16 mouse cellular contexts compared by ENCODE assay signal in the genomic region with DNA sequence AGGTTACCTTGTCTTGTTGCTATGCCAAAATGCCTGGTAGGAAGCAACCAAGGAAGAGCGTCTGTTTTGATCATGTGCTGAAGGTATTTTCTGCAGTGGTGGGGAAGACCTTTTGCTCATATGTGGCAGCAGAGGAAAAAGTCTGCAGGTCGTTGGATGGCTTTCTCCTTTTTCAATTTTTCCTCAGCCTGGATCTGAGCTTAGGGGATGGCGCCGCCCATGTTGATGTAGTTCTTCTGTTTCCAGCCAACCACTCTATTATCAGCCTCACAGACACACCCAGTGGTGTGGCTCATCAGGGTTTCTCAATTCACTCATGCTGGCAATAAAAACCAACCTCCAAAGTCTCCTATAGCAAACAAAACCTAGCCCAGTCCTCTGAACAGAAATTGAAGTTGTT.
"Had no signal": no experiment of that assay in that cellular context is flagged by ENCODE, and none has a peak within 500 bp of the region (broad histone marks: within the 10 kb centered on the region; RNA-seq: fewer than 3 reads in every experiment).

No protein-coding gene starts in this region.

- DNase-seq: cerebellum, adult 8-10 months; cerebellum, adult 9-10 months; cerebellum, adult 9-11 months; cerebellum, postnatal 10 days; cerebellum, postnatal 14 days; cerebellum, postnatal 25 days; cerebellum, postnatal 36 days; embryo, embryonic 11 days; forebrain, postnatal 0 days; gastrocnemius, adult 2 months; gastrocnemius, postnatal 10 days; gastrocnemius, postnatal 14 days; gastrocnemius, postnatal 25 days; gastrocnemius, postnatal 36 days; heart, adult 18-20 months; heart, adult 2 months had no signal
